Mouse (Mus musculus): Measurements from ENCODE around the gene Slc6a21.

- TF ChIP-seq CTCF (IDR thresholded peaks at IDR 0.05; ENCODE audit: extremely low read depth, insufficient read depth, insufficient read length, insufficient replicate concordance) (no peak), POLR2A (IDR thresholded peaks at IDR 0.05; ENCODE audit: low read depth, low read length) (no peak)
These were observed 37.9 kb downstream of the Slc6a21 start for GRCm38 (mm10) chr7:45315182-45315701.

All from spleen, adult 2 months (tissue).